Mouse (Mus musculus) liver, adult 2 months (tissue): ENCODE data around the gene Igf1r. TPM values are rescaled to one million over a fixed set of nuclear protein-coding genes. Genes with fewer than 3 reads are reported as not detected.

Experiments
- DNase-seq: peaks from one replicate; pipeline ENCODE4 v3.0.0-alpha.2; 2011; ENCODE audit warnings: low read depth, low spot score; ENCODE audit errors: extremely low read depth
- H3K27ac ChIP-seq: fragments of 200-500 bp; replicated peaks from 2 replicates; pipeline ENCODE4 v1.5.1; 2012; ENCODE audit warnings: low read depth, mild to moderate bottlenecking, control low read depth, inconsistent platforms, low read length; ENCODE audit not compliant: insufficient read depth
- H3K27me3 ChIP-seq: fragments of 200-500 bp; 2 replicates; pipeline ENCODE4 v1.6.1; 2012; ENCODE audit warnings: mild to moderate bottlenecking, moderate library complexity, low read length, inconsistent platforms; ENCODE audit not compliant: control insufficient read depth, insufficient read depth
- H3K36me3 ChIP-seq: fragments of 200-500 bp; 2 replicates; pipeline ENCODE4 v1.6.1; 2012; ENCODE audit warnings: low read length, inconsistent platforms; ENCODE audit not compliant: control insufficient read depth, insufficient read depth
- H3K4me1 ChIP-seq: fragments of 200-500 bp; 2 replicates; pipeline ENCODE4 v1.6.1; 2011; ENCODE audit warnings: low read length; ENCODE audit not compliant: control insufficient read depth, insufficient read depth
- H3K4me3 ChIP-seq: fragments of 200-500 bp; 2 replicates; pipeline ENCODE4 v1.5.1; 2011; ENCODE audit warnings: low read depth, mild to moderate bottlenecking, control low read depth, low read length, moderate library complexity; ENCODE audit not compliant: insufficient read depth
- H3K79me2 ChIP-seq: fragments of 200-500 bp; 2 replicates; pipeline ENCODE4 v1.6.1; 2012; ENCODE audit warnings: inconsistent platforms, mild to moderate bottlenecking, low read length, moderate library complexity; ENCODE audit not compliant: control insufficient read depth, insufficient read depth
- H3K9ac ChIP-seq: fragments of 200-500 bp; 2 replicates; pipeline ENCODE4 v1.6.1; 2012; ENCODE audit warnings: low read depth, mild to moderate bottlenecking, control low read depth, inconsistent platforms, low read length
- CTCF ChIP-seq: fragments of 200-500 bp; IDR thresholded peaks from 2 replicates; pipeline ENCODE4 v1.5.1; 2011; ENCODE audit warnings: low read depth, low read length, control low read depth
- POLR2A ChIP-seq: fragments of 200-500 bp; IDR thresholded peaks from 2 replicates; pipeline ENCODE4 v1.6.1; 2011; ENCODE audit warnings: low read length, control low read depth; ENCODE audit not compliant: insufficient read depth; ENCODE audit errors: extremely low read depth
- WGBS: fragments of 180-500 bp; shearing (Covaris S2); methylation state at CpG from one replicate; pipeline ENCODE4 v1.1.7; 2018; 5-methylcytosine and 5-hydroxymethylcytosine counted together
- polyA plus RNA-seq: library from polyadenylated mRNA; depleted of rRNA; stranded (reverse); fragments of >200 nt; gene quantifications from 2 replicates; pipeline ENCODE4 v1.2.3, GENCODE M21; 2012
- total RNA-seq: library from RNA; depleted of rRNA; stranded (reverse); fragments of >200 nt; gene quantifications from 2 replicates; pipeline ENCODE4 v1.2.3, GENCODE M21; 2014

The Igf1r gene
- total and polyA plus RNA-seq, 2 experiments, result 0.50 to 1.2 TPM

- 72% methylated on average over 13 of the region's 13 CpGs for WGBS
- H3K27ac ChIP-seq, result no peak overlapping the region
These were observed 178.4 kb downstream of the Igf1r start for GRCm38 (mm10) chr7:68130950-68131580.

GRCm38 (mm10) chr7:68133679-68134078, 181.1 kb downstream of the Igf1r start:
- Histone ChIP-seq H3K4me3 (no peak overlapping the region), H3K36me3 (no peaks in the 10 kb centered on the region), H3K79me2 (no peaks in the 10 kb centered on the region), H3K27ac (no peak overlapping the region), H3K9ac (no peak overlapping the region), H3K27me3 (peaks cover 4% of the 10 kb centered on the region; the same call in 1 of the 2 replicates), H3K4me1 (no peaks in the 10 kb centered on the region)
- 40% methylated on average over 6 of the region's 6 CpGs for WGBS
- no peak for TF ChIP-seq POLR2A
- no peak for TF ChIP-seq CTCF
- no peak for DNase-seq

More at GRCm38 (mm10) chr7:68130950-68131580, 178.4 kb downstream of the Igf1r start:
- DNase-seq, result no peak
- no peaks in the 10 kb centered on the region for H3K36me3 ChIP-seq
- TF ChIP-seq POLR2A (no peak), CTCF (no peak)
- H3K9ac ChIP-seq, result no peak overlapping the region
- no peaks in the 10 kb centered on the region for H3K4me1 ChIP-seq
- H3K27me3 ChIP-seq, result peaks cover 4% of the 10 kb centered on the region; the same call in 1 of the 2 replicates
- no peak overlapping the region for H3K4me3 ChIP-seq
- H3K79me2 ChIP-seq, result no peaks in the 10 kb centered on the region

- DNase-seq, result no peak
- H3K4me1 ChIP-seq, result no peaks in the 10 kb centered on the region
- TF ChIP-seq POLR2A, result no peak
- TF ChIP-seq CTCF, result no peak
- no peak overlapping the region for H3K4me3 ChIP-seq
- no peak overlapping the region for H3K27ac ChIP-seq
- H3K79me2 ChIP-seq, result no peaks in the 10 kb centered on the region
- no peaks in the 10 kb centered on the region for H3K36me3 ChIP-seq
- peaks cover 6% of the 10 kb centered on the region; the same call in 1 of the 2 replicates for H3K27me3 ChIP-seq
- H3K9ac ChIP-seq, result no peak overlapping the region
- 89% methylated on average over 16 of the region's 16 CpGs for WGBS
These were observed 182.3 kb downstream of the Igf1r start for GRCm38 (mm10) chr7:68134948-68135347.

GRCm38 (mm10) chr7:68136056-68136455, 183.4 kb downstream of the Igf1r start:
- no peak overlapping the region for H3K9ac ChIP-seq
- no peaks in the 10 kb centered on the region for H3K36me3 ChIP-seq
- TF ChIP-seq CTCF, result 0 out of 2 replicates have a peak, but pooled peaks have one; percentile 9
- no peak for TF ChIP-seq POLR2A
- no peak overlapping the region for H3K27ac ChIP-seq
- peaks cover 4% of the 10 kb centered on the region; the same call in 1 of the 2 replicates for H3K27me3 ChIP-seq
- no peak for DNase-seq
- no peaks in the 10 kb centered on the region for H3K4me1 ChIP-seq
- no peaks in the 10 kb centered on the region for H3K79me2 ChIP-seq
- no peak overlapping the region for H3K4me3 ChIP-seq
- 78% methylated on average over 10 of the region's 10 CpGs for WGBS

- DNase-seq, result no peak
- Histone ChIP-seq H3K4me1 (no peaks in the 10 kb centered on the region), H3K9ac (no peak overlapping the region), H3K4me3 (no peak overlapping the region), H3K27me3 (peaks cover 9% of the 10 kb centered on the region; the same call in 1 of the 2 replicates), H3K36me3 (no peaks in the 10 kb centered on the region), H3K27ac (no peak overlapping the region), H3K79me2 (no peaks in the 10 kb centered on the region)
- WGBS, result 52% methylated on average over 2 of the region's 2 CpGs
- TF ChIP-seq CTCF (no peak), POLR2A (no peak)
These were observed 186.8 kb downstream of the Igf1r start for GRCm38 (mm10) chr7:68139384-68139783.

GRCm38 (mm10) chr7:68140041-68140807, 187.6 kb downstream of the Igf1r start:
- WGBS, result 50% methylated on average over 11 of the region's 11 CpGs
- no peak overlapping the region for H3K9ac ChIP-seq
- H3K27me3 ChIP-seq, result peaks cover 11% of the 10 kb centered on the region; the same call in 1 of the 2 replicates
- no peaks in the 10 kb centered on the region; the same call in 1 of the 2 replicates for H3K4me1 ChIP-seq
- H3K4me3 ChIP-seq, result no peak overlapping the region
- no peaks in the 10 kb centered on the region for H3K79me2 ChIP-seq
- no peaks in the 10 kb centered on the region for H3K36me3 ChIP-seq
- no peak overlapping the region for H3K27ac ChIP-seq
- TF ChIP-seq POLR2A, result no peak
- TF ChIP-seq CTCF, result no peak
- peak; percentile 72 for DNase-seq
